Mouse (Mus musculus) CD8-positive naive resting alpha-beta T cell, adult 2 months (primary cell): ENCODE measurements around the gene Akap14.

Source experiments
- DNase-seq, 2 experiments: peaks; one replicate each; pipeline ENCODE4 v3.0.0; 2022; ENCODE audit warnings: low read depth in 2 of 2, low spot score in 2 of 2

Akap14 gene

DNA sequence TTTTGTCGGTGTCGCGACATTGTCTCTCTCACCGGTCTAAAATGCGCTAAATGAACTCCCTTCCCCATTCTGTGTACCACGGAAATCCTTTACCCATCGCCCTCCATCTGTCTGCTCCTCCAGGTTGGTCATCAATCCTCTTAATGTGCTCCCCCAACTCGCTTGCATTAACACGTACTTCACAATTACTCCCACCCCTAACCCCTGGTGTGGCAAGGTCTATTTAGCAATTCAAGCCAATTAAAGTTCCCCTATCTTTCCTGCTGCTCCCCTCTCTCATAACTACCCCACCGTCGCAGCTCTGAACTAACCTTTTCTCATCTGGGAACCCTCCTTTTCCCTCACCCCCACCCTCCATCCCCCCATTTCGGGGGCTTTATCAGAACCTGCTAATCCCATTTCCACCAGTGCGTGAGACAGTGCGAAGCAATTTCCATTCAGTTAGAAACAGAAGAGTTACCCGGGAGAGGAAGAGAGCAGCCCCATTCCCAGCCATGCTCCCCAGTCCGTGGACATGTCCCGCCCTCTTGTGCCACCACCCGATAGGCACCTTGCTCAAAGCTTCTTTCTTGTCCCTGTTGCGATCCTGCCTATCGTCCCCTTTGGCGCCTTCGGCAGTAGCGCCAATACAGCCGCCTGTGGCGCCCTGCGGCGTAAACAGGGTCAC is 59.0 kb downstream of the Akap14 start:
- DNase-seq, result no peak

DNA sequence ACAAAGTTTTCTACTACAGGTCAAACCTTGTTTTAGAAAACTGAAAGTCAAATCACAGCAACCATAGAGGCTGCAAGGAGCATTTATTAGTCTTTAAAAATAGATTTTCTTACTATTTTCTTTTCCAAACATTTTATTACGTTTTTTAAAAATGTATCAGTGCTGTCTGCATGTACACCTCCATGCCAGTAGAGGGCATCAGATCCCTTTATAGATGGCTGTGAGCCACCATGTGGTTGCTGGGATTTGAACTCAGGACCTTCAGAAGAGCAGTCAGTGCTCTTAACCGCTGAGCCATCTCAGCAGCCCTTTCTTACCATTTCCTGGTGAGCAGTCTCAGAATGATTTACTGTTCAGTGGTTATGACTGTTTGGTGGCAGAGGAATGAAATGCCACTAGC is 64.8 kb downstream of the Akap14 start:
- no peak for DNase-seq
